In genomic region chr7:136049587-136049930, GRCm38 (mm10) we compare ENCODE assay signal across 15 mouse cellular contexts.
DNase-seq lines count a peak whose midpoint lies in the region; ATAC-seq and TF ChIP-seq lines count a peak whose summit lies in the region.
"Had no signal": no experiment of that assay in that cellular context is flagged by ENCODE, and none has a peak within 500 bp of the region (broad histone marks: within the 10 kb centered on the region; RNA-seq: fewer than 3 reads in every experiment).

No protein-coding gene starts in this region.

- 53% methylated on average over 4 of the region's 4 CpGs for WGBS in hindbrain, embryonic 12.5 days
- WGBS in hindbrain, postnatal 0 days, result 24% methylated on average over 4 of the region's 4 CpGs
- WGBS in neural tube, embryonic 12.5 days, result 53% methylated on average over 4 of the region's 4 CpGs
- WGBS in hindbrain, embryonic 15.5 days, result 29% methylated on average over 4 of the region's 4 CpGs

- no peak for ATAC-seq in hindbrain, embryonic 12.5 days (ENCODE audit: low FRiP score)
- no peak for ATAC-seq in hindbrain, postnatal 0 days
- no peak for ATAC-seq in neural tube, embryonic 12.5 days (ENCODE audit: low FRiP score, low read depth)
- no peak for ATAC-seq in hindbrain, embryonic 15.5 days (ENCODE audit: low FRiP score, low read depth)
- ATAC-seq: inflammation-experienced regulatory T-cells, adult 6 months had no signal

- no peak overlapping the region for H3K4me3 ChIP-seq in hindbrain, embryonic 12.5 days
- no peak overlapping the region for H3K4me3 ChIP-seq in hindbrain, postnatal 0 days (ENCODE audit: low read length)
- no peak overlapping the region for H3K4me3 ChIP-seq in neural tube, embryonic 12.5 days
- H3K4me3 ChIP-seq in hindbrain, embryonic 15.5 days, result no peak overlapping the region
- H3K4me3 ChIP-seq: limb, embryonic 12.5 days had no signal

- no peaks in the 10 kb centered on the region for H3K36me3 ChIP-seq in hindbrain, embryonic 12.5 days
- no peaks in the 10 kb centered on the region for H3K36me3 ChIP-seq in hindbrain, postnatal 0 days (ENCODE audit: insufficient read depth, low read length)
- no peaks in the 10 kb centered on the region for H3K36me3 ChIP-seq in neural tube, embryonic 12.5 days
- no peaks in the 10 kb centered on the region for H3K36me3 ChIP-seq in hindbrain, embryonic 15.5 days
- H3K36me3 ChIP-seq: limb, embryonic 12.5 days had no signal

- H3K9me3 ChIP-seq in hindbrain, embryonic 12.5 days (replicated peaks), result no peaks in the 10 kb centered on the region
- H3K9me3 ChIP-seq in hindbrain, postnatal 0 days (ENCODE audit: low read length), result no peaks in the 10 kb centered on the region
- H3K9me3 ChIP-seq in neural tube, embryonic 12.5 days, result no peaks in the 10 kb centered on the region
- no peaks in the 10 kb centered on the region for H3K9me3 ChIP-seq in hindbrain, embryonic 15.5 days
- H3K9me3 ChIP-seq: limb, embryonic 12.5 days had no signal

- peak overlapping the region; percentile 93; the same call in 1 of the 2 replicates for H3K27ac ChIP-seq in hindbrain, embryonic 12.5 days
- H3K27ac ChIP-seq in hindbrain, postnatal 0 days, result no peak overlapping the region
- H3K27ac ChIP-seq in neural tube, embryonic 12.5 days, result no peak overlapping the region
- H3K27ac ChIP-seq in hindbrain, embryonic 15.5 days (replicated peaks), result 0 out of 2 replicates have a peak overlapping the region, but pooled peaks have one; percentile 23
- H3K27ac ChIP-seq: limb, embryonic 12.5 days; macrophage had no signal

- TF ChIP-seq CTCF in hindbrain, postnatal 0 days (IDR thresholded peaks at IDR 0.05; ENCODE audit: low read depth), result no peak

- no peak overlapping the region for H3K4me2 ChIP-seq in hindbrain, embryonic 12.5 days (replicated peaks)
- H3K4me2 ChIP-seq in hindbrain, postnatal 0 days (ENCODE audit: low read depth, low read length), result no peak overlapping the region
- H3K4me2 ChIP-seq in neural tube, embryonic 12.5 days (replicated peaks), result 0 out of 2 replicates have a peak overlapping the region, but pooled peaks have one; percentile 7
- H3K4me2 ChIP-seq in hindbrain, embryonic 15.5 days, result no peak overlapping the region
- H3K4me2 ChIP-seq: limb, embryonic 12.5 days had no signal

- H3K4me1 ChIP-seq in hindbrain, embryonic 12.5 days, result peaks cover 49% of the 10 kb centered on the region
- H3K4me1 ChIP-seq in hindbrain, postnatal 0 days (ENCODE audit: insufficient read depth, low read length), result peaks cover 25% of the 10 kb centered on the region
- peaks cover 33% of the 10 kb centered on the region for H3K4me1 ChIP-seq in neural tube, embryonic 12.5 days
- H3K4me1 ChIP-seq in hindbrain, embryonic 15.5 days (replicated peaks), result peaks cover 36% of the 10 kb centered on the region

- DNase-seq in hindbrain, postnatal 0 days (ENCODE audit: low spot score), result no peak
- no peak for DNase-seq in neural tube, embryonic 10.5 days (ENCODE audit: extremely low spot score, low spot score)
- no peak for DNase-seq in thymus, postnatal 25 days
- no peak for DNase-seq in T-cell, adult 2 months (ENCODE audit: low spot score)
- no peak for DNase-seq in cerebellum, postnatal 14 days
- DNase-seq: cerebellum, adult 9-11 months; heart, adult 11 months; retina, postnatal 1 day; thymus, adult 2 months had no signal

- no peak overlapping the region for H3K9ac ChIP-seq in hindbrain, embryonic 12.5 days
- H3K9ac ChIP-seq in hindbrain, postnatal 0 days (replicated peaks; ENCODE audit: low read length), result no peak overlapping the region
- no peak overlapping the region for H3K9ac ChIP-seq in neural tube, embryonic 12.5 days
- no peak overlapping the region for H3K9ac ChIP-seq in hindbrain, embryonic 15.5 days
- H3K9ac ChIP-seq: limb, embryonic 12.5 days had no signal

- H3K27me3 ChIP-seq in hindbrain, embryonic 12.5 days, result no peaks in the 10 kb centered on the region
- no peaks in the 10 kb centered on the region for H3K27me3 ChIP-seq in hindbrain, postnatal 0 days (ENCODE audit: insufficient read depth, low read length)
- H3K27me3 ChIP-seq in neural tube, embryonic 12.5 days (replicated peaks), result no peaks in the 10 kb centered on the region
- no peaks in the 10 kb centered on the region for H3K27me3 ChIP-seq in hindbrain, embryonic 15.5 days

Comparison
In these comparisons a context has a peak if more than half of its experiments do, and no peak if none do; other contexts are left out.
1. H3K27ac ChIP-seq: peak in hindbrain, embryonic 12.5 days (single experiment) and hindbrain, embryonic 15.5 days (single experiment); none in hindbrain, postnatal 0 days (single experiment) and neural tube, embryonic 12.5 days (single experiment).